Mouse (Mus musculus) macrophage (primary cell): ENCODE results near the gene Cd47. TPM values are rescaled to one million over a fixed set of nuclear protein-coding genes. Genes with fewer than 3 reads are reported as not detected.

Experiments used
- H3K27ac ChIP-seq: fragments of 350-480 bp; formaldehyde crosslinking; 2 replicates; pipeline ENCODE4 v1.9.0; 2021
- H3K36me3 ChIP-seq: fragments of 350-480 bp; formaldehyde crosslinking; 2 replicates; pipeline ENCODE4 v1.9.0; 2021; ENCODE audit errors: inconsistent target
- H3K4me3 ChIP-seq: fragments of 350-480 bp; formaldehyde crosslinking; 2 replicates; pipeline ENCODE4 v1.9.0; 2021; ENCODE audit errors: inconsistent target
- H3K79me2 ChIP-seq: fragments of 350-480 bp; formaldehyde crosslinking; 2 replicates; pipeline ENCODE4 v1.9.0; 2021; ENCODE audit errors: inconsistent target
- WGBS: methylation state at CpG from one replicate; pipeline ENCODE4 v1.1.7; 2026; ENCODE audit warnings: inconsistent platforms; ENCODE audit not compliant: missing documents; 5-methylcytosine and 5-hydroxymethylcytosine counted together
- polyA plus RNA-seq: library from polyadenylated mRNA; stranded (reverse); fragments of 250-400 nt; gene quantifications from 3 replicates; pipeline ENCODE4 v1.2.4, GENCODE M21; 2018; ENCODE audit warnings: inconsistent platforms

The Cd47 gene
- polyA plus RNA-seq, 1 experiment from 2014 or later, result 220 TPM

GRCm38 (mm10) chr16:49940473-49940872, 140.1 kb downstream of the Cd47 start:
- Histone ChIP-seq H3K4me3 (no peak overlapping the region), H3K79me2 (no peaks in the 10 kb centered on the region), H3K36me3 (no peaks in the 10 kb centered on the region), H3K27ac (no peak overlapping the region)

DNA sequence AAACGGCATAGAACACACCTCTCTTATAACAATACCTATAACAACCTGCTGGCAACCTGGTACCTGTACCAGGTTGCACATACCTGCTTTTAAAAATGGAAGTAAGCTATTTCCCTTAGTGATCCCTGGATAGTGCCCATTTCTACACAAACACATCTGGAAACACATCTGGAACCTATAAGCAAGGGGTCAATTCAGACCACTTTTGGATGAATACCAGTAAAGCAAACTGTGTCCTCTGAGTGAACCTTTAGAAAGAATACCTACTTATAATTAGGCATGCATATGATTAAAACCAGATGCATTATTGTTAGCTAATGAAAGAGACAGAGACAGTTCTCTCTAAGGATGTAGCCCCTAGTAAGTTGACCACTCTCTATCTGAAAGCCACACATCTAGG, 140.7 kb downstream of the Cd47 start:
- no peak overlapping the region for H3K4me3 ChIP-seq

DNA sequence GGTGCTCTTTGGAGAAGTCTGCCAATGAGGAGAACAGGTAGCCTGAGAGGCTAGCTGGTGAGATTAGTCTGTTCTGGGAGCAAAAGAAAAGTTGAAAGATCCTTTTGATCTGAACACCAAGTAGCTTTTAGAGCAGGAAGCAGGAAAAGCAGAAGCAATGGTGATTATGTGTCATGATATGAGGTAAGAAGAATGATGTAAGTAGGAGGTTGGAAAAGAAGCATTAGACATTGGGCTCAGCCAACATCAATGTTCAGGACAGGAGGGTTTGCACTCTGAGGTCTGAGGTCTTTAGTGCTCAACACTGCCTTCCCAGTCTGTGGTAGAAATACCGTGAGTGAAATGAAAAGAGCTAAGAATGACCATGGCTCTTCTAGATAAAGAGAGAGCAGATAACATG, 143.4 kb downstream of the Cd47 start:
- WGBS, result 86% methylated on average over 1 of the region's 1 CpGs
- Histone ChIP-seq H3K27ac (peak overlapping the region; percentile 58), H3K36me3 (no peaks in the 10 kb centered on the region)

More for the DNA sequence above, 140.7 kb downstream of the Cd47 start:
- 88% methylated on average over 1 of the region's 1 CpGs for WGBS
- Histone ChIP-seq H3K79me2 (no peaks in the 10 kb centered on the region), H3K27ac (no peak overlapping the region), H3K36me3 (no peaks in the 10 kb centered on the region)

GRCm38 (mm10) chr16:49945084-49945483, 144.8 kb downstream of the Cd47 start:
- no peaks in the 10 kb centered on the region for H3K79me2 ChIP-seq
- H3K27ac ChIP-seq, result no peak overlapping the region
- H3K36me3 ChIP-seq, result no peaks in the 10 kb centered on the region
- WGBS, result 95% methylated on average over 3 of the region's 5 CpGs
- no peak overlapping the region for H3K4me3 ChIP-seq

More for the DNA sequence above, 143.4 kb downstream of the Cd47 start:
- Histone ChIP-seq H3K4me3 (no peak overlapping the region), H3K79me2 (no peaks in the 10 kb centered on the region)

GRCm38 (mm10) chr16:49947049-49947448, 146.7 kb downstream of the Cd47 start:
- H3K4me3 ChIP-seq, result no peak overlapping the region
- 100% methylated on average over 3 of the region's 3 CpGs for WGBS
- H3K36me3 ChIP-seq, result no peaks in the 10 kb centered on the region
- no peak overlapping the region for H3K27ac ChIP-seq
- no peaks in the 10 kb centered on the region for H3K79me2 ChIP-seq

DNA sequence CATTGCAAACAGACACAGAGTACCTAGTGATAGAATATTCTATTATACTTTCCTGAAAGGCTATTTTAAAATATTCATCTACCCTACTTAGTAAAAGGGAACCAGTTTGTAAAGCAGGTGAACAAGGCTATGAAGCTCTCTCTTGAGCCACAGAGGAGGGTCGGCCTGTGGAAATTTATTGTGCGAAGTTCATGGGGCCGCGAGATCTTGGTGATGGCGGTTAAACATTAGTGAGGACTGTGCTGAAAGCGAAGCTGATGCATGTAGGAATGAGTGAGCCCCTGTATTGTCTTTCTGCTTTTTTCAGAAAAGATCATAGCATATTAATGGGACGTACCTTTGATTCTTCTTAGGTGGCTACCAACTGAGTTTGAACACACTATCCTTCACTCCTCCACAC, 147.3 kb downstream of the Cd47 start:
- no peak overlapping the region for H3K27ac ChIP-seq
- 92% methylated on average over 7 of the region's 7 CpGs for WGBS
- no peaks in the 10 kb centered on the region for H3K36me3 ChIP-seq

GRCm38 (mm10) chr16:49948287-49948686, 148.0 kb downstream of the Cd47 start:
- Histone ChIP-seq H3K79me2 (no peaks in the 10 kb centered on the region), H3K27ac (no peak overlapping the region), H3K4me3 (no peak overlapping the region), H3K36me3 (no peaks in the 10 kb centered on the region)
- WGBS, result 90% methylated on average over 3 of the region's 3 CpGs

More for the DNA sequence above, 147.3 kb downstream of the Cd47 start:
- Histone ChIP-seq H3K4me3 (no peak overlapping the region), H3K79me2 (no peaks in the 10 kb centered on the region)

DNA sequence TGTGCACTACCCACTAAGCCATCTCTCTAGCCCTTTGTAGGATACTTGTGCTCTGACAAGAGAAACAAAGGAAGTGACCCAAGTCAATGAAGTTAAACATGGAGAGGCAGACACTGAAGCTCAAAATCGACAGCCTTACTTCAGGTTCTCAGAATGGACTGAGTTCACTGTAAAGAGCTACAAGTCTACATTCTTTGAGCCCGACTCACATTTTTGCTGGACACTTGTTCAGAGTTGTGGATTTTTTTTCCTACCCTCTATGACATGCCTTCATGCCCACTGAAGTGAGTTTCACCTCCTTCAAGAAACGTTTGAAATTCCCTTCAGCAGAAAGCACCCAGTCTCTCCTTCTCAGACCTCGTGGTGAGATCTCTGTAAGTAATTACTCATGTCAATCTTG, 148.9 kb downstream of the Cd47 start:
- H3K36me3 ChIP-seq, result no peaks in the 10 kb centered on the region
- no peaks in the 10 kb centered on the region for H3K79me2 ChIP-seq
- H3K27ac ChIP-seq, result no peak overlapping the region
- WGBS, result 77% methylated on average over 4 of the region's 4 CpGs
- no peak overlapping the region for H3K4me3 ChIP-seq

GRCm38 (mm10) chr16:49950340-49950739, 150.0 kb downstream of the Cd47 start:
- H3K27ac ChIP-seq, result no peak overlapping the region
- H3K36me3 ChIP-seq, result no peaks in the 10 kb centered on the region
- 100% methylated on average over 2 of the region's 2 CpGs for WGBS
- H3K79me2 ChIP-seq, result no peaks in the 10 kb centered on the region
- H3K4me3 ChIP-seq, result no peak overlapping the region

- Histone ChIP-seq H3K27ac (no peak overlapping the region), H3K36me3 (no peaks in the 10 kb centered on the region)
- 96% methylated on average over 2 of the region's 2 CpGs for WGBS
Measured at GRCm38 (mm10) chr16:49951288-49951691, 151.0 kb downstream of the Cd47 start.

GRCm38 (mm10) chr16:49951925-49952523, 151.7 kb downstream of the Cd47 start:
- WGBS, result 85% methylated on average over 7 of the region's 8 CpGs
- H3K27ac ChIP-seq, result peak overlapping the region; percentile 2; the same call in 1 of the 2 replicates
- no peaks in the 10 kb centered on the region for H3K36me3 ChIP-seq
- no peaks in the 10 kb centered on the region for H3K79me2 ChIP-seq
- no peak overlapping the region for H3K4me3 ChIP-seq

More at GRCm38 (mm10) chr16:49951288-49951691, 151.0 kb downstream of the Cd47 start:
- no peak overlapping the region for H3K4me3 ChIP-seq
- no peaks in the 10 kb centered on the region for H3K79me2 ChIP-seq

GRCm38 (mm10) chr16:49953817-49954216, 153.5 kb downstream of the Cd47 start:
- Histone ChIP-seq H3K4me3 (no peak overlapping the region), H3K36me3 (no peaks in the 10 kb centered on the region)
- WGBS, result 46% methylated on average over 3 of the region's 3 CpGs

GRCm38 (mm10) chr16:49954909-49955308, 154.6 kb downstream of the Cd47 start:
- Histone ChIP-seq H3K36me3 (no peaks in the 10 kb centered on the region), H3K4me3 (no peak overlapping the region), H3K27ac (no peak overlapping the region), H3K79me2 (no peaks in the 10 kb centered on the region)
- 98% methylated on average over 10 of the region's 10 CpGs for WGBS

More at GRCm38 (mm10) chr16:49953817-49954216, 153.5 kb downstream of the Cd47 start:
- H3K27ac ChIP-seq, result no peak overlapping the region
- H3K79me2 ChIP-seq, result no peaks in the 10 kb centered on the region

GRCm38 (mm10) chr16:49955325-49955724, 155.0 kb downstream of the Cd47 start:
- 94% methylated on average over 2 of the region's 2 CpGs for WGBS
- H3K36me3 ChIP-seq, result no peaks in the 10 kb centered on the region
- H3K27ac ChIP-seq, result no peak overlapping the region
- H3K4me3 ChIP-seq, result no peak overlapping the region
- no peaks in the 10 kb centered on the region for H3K79me2 ChIP-seq

DNA sequence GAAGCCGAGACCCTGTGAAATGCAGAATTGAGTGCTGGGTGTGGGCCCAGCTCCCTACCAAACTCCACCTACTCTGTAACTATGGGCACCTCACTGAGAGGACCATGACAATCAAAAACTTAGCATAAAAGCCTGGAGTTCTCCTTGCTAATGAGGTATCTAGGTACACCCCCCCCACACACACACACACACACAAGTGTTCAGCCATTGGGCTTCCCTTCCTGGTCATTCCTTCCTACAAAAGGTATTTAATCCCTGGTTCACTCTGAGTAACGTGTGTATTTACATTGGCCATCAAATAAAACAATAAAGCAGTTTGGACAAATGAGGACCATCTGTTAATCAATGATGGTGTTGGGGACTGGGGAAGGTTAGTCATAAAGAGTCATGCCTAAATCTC, 155.6 kb downstream of the Cd47 start:
- H3K79me2 ChIP-seq, result no peaks in the 10 kb centered on the region
- H3K4me3 ChIP-seq, result no peak overlapping the region
- 92% methylated on average over 2 of the region's 2 CpGs for WGBS
- no peaks in the 10 kb centered on the region for H3K36me3 ChIP-seq
- no peak overlapping the region for H3K27ac ChIP-seq
